In the genomic region with DNA sequence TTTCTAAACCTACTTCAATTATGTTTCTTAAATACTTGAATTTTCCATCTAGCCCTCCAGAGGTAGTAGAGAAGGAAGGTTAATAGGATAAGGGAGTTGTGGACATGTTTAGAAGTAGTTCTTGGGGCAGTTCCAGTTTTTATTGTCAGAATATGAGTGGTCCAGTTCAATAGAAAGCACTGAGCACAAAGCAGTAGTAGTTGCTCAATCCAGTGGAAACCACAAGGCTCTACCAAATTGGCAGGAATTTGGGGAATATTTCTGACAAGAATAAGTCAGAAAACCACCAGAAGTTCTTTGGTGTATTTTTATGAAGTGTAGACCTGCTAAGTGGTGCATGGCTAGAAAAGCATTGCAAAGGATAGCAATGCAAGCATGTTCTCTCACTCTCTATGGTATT, we compare ENCODE assay signal across 15 mouse cellular contexts.
"Had no signal": no experiment of that assay in that cellular context is flagged by ENCODE, and none has a peak within 500 bp of the region (broad histone marks: within the 10 kb centered on the region; RNA-seq: fewer than 3 reads in every experiment).

No protein-coding gene starts in this region.

- H3K9ac ChIP-seq: liver, postnatal 0 days; lung, embryonic 15.5 days; midbrain, embryonic 12.5 days; neural tube, embryonic 12.5 days; stomach, embryonic 15.5 days had no signal

- H3K27me3 ChIP-seq: lung, embryonic 15.5 days; midbrain, embryonic 12.5 days; neural tube, embryonic 12.5 days; stomach, embryonic 15.5 days had no signal

- H3K4me2 ChIP-seq: lung, embryonic 15.5 days; midbrain, embryonic 12.5 days; neural tube, embryonic 12.5 days; stomach, embryonic 15.5 days had no signal

- H3K27ac ChIP-seq: lung, embryonic 15.5 days; midbrain, embryonic 10.5 days; midbrain, embryonic 12.5 days; neural tube, embryonic 12.5 days; stomach, embryonic 15.5 days; stomach, postnatal 0 days had no signal

- H3K9me3 ChIP-seq: lung, embryonic 15.5 days; midbrain, embryonic 10.5 days; midbrain, embryonic 12.5 days; neural tube, embryonic 12.5 days; stomach, embryonic 15.5 days had no signal

- H3K36me3 ChIP-seq: lung, embryonic 15.5 days; midbrain, embryonic 10.5 days; midbrain, embryonic 12.5 days; neural tube, embryonic 12.5 days; stomach, embryonic 15.5 days had no signal

- H3K4me1 ChIP-seq: lung, embryonic 15.5 days; midbrain, embryonic 10.5 days; midbrain, embryonic 12.5 days; neural tube, embryonic 12.5 days; stomach, embryonic 15.5 days had no signal

- H3K4me3 ChIP-seq: lung, embryonic 15.5 days; midbrain, embryonic 10.5 days; midbrain, embryonic 12.5 days; neural tube, embryonic 12.5 days; stomach, embryonic 15.5 days had no signal

- DNase-seq: liver, postnatal 0 days; lung, adult 2 months; lung, postnatal 10 days; lung, postnatal 4 days; right cerebral cortex, postnatal 14 days; thymus, adult 2 months; thymus, postnatal 25 days; thymus, postnatal 4 days had no signal

- ATAC-seq: liver, postnatal 0 days; midbrain, embryonic 16.5 days had no signal
